Mouse (Mus musculus): Measurements from ENCODE around the gene Fggy. TPM values are rescaled to one million over a fixed set of nuclear protein-coding genes. Genes with fewer than 3 reads are reported as not detected.

Gene Fggy
- total RNA-seq, 2 experiments from 2014 or later, result 9.5 to 13.2 TPM

DNA sequence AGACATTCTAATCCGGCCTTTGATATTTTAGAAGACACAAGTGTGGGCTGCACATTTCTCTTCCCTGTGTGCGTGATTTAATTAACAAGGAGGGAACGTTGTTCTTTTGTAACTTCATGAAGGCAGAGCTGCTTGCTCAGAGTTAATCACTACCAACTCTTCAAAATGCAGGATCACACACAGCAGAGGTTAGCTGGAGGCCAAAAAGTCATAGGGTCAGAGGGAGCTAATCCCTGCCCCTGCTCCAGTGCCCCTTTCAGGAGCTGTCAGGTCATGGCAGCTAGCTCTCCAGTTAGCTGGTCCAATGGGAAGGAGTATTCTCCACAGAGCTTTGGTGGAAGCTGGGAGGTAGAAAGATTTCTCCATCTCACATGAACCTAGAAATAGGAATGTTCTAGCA lies 215.4 kb downstream of the Fggy start:
- DNase-seq (ENCODE audit: low spot score in 2 of 2), result no peak

DNA sequence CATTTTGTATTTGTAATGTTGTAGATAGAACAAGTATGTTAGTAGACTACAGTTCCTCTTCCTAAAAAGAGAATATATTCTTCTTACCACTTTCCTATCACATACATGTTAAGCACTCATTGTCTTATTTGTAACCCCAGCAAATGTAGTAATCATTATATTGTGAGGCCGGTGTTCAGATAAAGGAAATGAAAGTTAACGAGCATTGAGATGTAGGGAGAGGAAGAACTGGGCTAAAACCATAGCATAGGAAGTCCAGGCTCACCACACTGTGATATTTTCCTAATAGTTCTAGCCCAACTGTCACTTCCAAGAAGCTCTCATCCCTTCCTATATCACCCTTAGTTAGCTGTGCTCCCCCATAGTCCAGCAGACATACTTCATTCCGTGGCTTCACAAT lies 218.3 kb downstream of the Fggy start:
- no peak for DNase-seq (ENCODE audit: low spot score in 2 of 2)

DNA sequence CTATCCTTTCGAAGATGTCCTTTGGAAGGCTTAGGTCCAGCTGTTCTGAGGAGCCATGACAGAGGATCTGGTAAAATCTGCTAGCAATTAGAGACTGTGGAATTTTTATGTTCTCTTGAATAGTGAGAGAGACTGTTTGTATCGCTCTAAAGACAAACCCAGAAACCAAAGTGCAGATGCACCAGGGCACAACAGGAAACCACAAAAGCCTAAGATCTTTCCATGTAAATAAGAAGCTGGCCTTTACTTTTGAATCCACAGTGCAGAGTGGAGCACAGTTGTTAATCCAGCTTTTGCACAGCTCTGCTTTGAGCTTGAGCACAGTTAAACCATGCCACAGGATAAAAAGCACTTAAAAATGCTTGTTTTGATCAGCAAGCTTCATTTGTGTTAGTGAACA lies 220.5 kb downstream of the Fggy start:
- no peak for DNase-seq (ENCODE audit: low spot score in 2 of 2)

- DNase-seq (ENCODE audit: low spot score in 2 of 2), result no peak
These were observed 221.2 kb downstream of the Fggy start for GRCm38 (mm10) chr4:95778528-95778927.

DNA sequence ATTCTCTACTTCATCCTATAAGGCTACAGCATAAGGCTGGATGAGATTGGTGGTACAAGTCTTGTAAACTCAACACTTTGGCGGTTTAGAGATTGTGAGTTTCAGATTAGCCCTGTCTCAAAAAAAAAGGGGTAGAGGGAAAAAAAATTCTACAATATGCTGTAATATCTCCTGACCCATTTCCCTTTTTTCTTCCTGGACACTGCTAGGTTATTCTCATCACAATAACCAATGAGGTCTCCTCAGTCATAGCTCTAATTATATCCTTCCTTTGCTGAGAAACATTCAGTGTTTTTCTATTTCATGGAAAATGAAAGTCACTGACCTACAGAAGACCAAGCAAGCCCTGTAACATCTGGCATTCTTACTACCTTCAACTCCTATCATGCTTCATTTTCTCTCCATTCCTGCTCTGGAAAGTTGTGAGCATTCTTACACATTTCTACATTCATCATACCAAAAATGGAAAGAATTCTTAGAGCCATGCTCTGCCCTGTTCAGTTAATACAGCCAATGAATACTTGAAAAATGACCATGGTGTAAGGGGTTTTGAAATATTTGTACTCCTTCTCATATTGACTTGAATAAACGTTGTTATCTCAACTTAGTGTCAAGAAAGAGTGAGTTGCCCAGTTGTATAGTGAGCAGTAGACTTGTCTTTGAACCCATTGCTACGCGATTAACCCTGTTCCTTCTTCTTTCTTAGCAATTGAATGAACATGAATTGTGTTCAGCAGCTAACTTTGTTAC lies 227.0 kb downstream of the Fggy start:
- no peak for DNase-seq (ENCODE audit: low spot score in 2 of 2)

DNA sequence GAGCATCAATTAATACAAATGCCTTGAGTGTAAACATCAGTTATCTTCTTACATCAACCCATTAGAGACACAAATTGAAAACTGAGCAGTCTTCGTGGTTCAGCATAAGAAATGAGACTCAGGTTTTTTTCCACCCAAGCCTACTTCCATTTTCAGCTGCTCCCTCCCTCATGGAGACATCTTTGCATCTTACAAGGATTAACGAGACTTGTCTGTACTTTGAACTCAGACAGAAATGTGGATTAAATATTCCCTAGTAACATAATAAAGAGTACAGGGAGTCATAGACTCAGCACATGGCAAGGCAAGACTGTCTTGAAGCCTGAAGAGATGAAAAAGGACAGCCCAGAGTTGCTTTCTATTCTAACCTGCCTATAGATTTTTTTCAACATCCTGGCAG lies 230.3 kb downstream of the Fggy start:
- DNase-seq (ENCODE audit: low spot score in 2 of 2), result no peak

DNA sequence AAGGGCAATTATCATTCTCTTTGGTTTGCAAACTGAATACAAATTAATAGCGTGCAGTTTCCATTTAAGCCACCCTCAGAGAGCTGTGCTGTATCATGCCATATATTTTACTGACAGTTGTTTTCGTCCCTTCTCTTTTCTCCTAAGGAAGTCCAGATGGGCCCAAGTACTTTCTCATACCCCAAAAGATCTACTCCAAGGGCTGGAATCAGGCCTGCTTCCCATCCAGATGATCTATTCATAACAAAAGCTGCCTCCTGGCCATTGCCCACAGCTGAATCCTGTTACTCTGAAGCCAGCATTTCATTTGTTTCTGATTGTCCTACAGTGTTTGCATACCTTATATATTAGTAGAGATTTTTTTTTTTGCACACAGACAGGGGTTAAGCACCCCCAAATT lies 231.6 kb downstream of the Fggy start:
- no peak for DNase-seq (ENCODE audit: low spot score in 2 of 2)

DNA sequence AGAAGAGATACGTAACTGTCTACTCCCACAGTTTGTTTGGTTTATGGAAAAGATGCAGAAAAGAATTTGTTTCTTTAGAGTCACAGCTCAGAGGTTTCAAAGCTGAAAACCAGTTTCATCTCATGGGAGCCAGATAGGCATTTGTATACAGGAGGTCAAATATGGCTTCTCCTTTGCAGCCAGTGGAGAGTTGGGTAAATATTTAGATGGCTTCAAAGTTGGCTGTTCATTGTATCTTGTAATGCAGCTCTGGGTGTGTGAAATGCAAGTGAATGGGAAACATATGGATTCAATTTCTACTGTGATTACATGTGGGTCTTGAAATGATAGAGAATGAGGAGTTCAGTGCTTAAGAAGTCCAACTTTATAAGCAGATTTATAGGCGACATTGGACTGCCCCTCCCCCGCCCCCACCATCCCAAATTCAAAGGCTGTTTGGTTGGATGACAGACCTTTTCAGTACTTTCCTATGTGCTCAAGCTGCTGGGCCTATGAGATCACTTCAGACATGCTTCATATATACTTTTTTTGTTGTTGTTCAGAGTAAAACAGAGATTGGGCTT lies 234.7 kb downstream of the Fggy start:
- DNase-seq (ENCODE audit: low spot score in 2 of 2), result no peak

- DNase-seq (ENCODE audit: low spot score in 2 of 2), result no peak
These were observed 236.5 kb downstream of the Fggy start for GRCm38 (mm10) chr4:95793647-95794328.

DNA sequence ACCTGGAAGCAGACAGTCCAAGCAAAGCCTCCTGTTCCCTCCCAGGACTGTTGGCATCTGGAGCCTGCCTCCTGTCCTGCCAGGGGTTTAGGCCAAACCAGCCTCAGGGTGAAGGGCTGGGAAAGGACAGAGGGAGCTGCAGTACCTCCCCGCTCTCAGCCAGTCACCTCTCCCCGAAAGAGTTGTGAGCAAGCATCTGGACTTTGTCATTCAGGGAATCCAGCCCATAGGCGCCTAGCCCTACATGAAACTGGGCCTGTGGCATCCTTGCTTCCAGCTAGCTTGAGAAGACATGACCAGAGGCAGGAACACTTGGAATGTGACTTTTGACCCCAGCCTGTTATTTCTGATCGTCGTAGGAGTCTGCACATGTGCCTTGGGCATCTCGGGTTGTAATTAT lies 237.3 kb downstream of the Fggy start:
- no peak for DNase-seq (ENCODE audit: low spot score in 2 of 2)

- no peak for DNase-seq (ENCODE audit: low spot score in 2 of 2)
These were observed 238.0 kb downstream of the Fggy start for GRCm38 (mm10) chr4:95795283-95795682.

DNA sequence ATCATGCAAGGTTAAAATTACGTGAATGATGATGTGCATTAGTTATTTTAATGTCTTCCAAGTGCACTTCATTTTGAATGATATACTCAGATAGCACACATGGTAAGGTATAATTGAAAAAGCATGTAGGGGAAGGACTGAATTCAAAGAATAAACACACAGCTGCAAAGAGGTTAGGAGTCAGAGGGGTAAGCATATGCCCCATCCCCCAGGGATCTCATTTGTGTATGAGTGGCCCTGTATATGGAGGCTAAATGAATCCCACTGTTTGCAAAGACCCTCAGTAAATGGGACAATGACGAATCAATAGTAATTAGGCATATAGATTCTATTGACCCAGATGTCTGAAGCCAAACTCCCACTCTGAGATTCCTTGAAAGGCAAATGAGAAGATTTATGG lies 262.3 kb downstream of the Fggy start:
- DNase-seq (ENCODE audit: low spot score in 2 of 2), result no peak

GRCm38 (mm10) chr4:95821906-95822579 lies 264.7 kb downstream of the Fggy start:
- DNase-seq (ENCODE audit: low spot score in 2 of 2), result no peak

GRCm38 (mm10) chr4:95828164-95828563 lies 270.9 kb downstream of the Fggy start:
- no peak for DNase-seq (ENCODE audit: low spot score in 2 of 2)

- DNase-seq (ENCODE audit: low spot score in 2 of 2), result no peak
These were observed 273.0 kb downstream of the Fggy start for GRCm38 (mm10) chr4:95830320-95830719.

DNA sequence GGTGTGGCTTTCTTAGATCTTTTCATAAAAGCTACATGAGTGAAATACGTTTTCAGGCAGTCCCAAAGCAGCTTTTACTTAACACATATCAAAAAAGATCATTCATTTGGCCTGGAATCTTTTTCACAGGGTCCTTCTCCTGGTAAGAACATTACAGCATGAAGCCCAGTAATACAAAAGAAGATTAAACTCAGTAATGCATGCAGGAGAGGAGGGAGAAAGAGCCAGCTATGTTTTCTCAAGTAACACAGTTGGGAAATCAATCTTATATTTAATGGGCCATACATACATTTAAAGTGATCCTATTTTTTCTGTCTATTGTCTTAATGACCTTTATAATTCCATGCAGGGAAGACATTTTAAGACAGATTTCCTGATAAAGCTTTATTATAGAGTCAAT lies 282.6 kb downstream of the Fggy start:
- DNase-seq (ENCODE audit: low spot score in 2 of 2), result no peak

GRCm38 (mm10) chr4:95840389-95841053 lies 283.2 kb downstream of the Fggy start:
- no peak for DNase-seq (ENCODE audit: low spot score in 2 of 2)

GRCm38 (mm10) chr4:95845981-95846617 lies 288.8 kb downstream of the Fggy start:
- DNase-seq (ENCODE audit: low spot score in 2 of 2), result no peak

DNA sequence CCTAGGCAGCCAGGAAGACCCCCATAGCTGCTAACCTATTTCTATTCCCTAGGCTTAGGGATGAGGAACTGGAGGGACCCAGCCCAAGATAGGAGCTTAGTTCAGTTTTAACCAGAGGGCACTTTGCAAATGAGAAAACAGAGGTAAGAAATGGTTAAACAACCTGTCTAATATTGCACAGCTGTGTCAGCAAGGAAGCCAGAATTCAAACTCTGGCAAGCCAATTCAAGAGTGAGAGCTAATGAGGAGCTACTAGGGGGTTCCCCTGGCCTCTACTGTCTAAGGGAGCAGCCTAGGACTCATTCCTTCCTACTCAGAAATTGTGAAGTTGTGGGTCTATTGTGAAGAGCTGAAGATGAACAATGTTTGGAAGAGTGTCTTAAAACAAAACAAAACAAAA lies 289.9 kb downstream of the Fggy start:
- DNase-seq (ENCODE audit: low spot score in 2 of 2), result no peak

DNA sequence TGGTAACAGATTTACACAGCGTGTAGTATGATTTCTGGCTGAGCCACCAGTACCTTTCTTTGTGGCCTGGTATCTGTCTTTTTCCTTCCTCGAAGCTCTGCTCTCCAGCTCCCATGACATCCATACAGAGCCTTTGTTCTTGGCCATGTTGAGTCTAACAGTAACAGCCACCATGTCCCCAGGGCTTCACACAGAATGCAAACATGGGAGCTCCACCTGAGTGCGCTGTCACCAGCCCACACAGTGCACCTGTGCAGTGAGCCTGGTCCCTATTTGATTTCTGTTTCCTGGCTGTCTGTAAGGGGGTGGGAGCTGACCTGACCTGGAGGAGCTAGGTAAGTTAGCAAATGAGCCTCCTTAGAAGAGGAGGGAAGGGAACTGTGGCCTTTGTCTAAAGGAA lies 290.4 kb downstream of the Fggy start:
- no peak for DNase-seq (ENCODE audit: low spot score in 2 of 2)

GRCm38 (mm10) chr4:95849497-95849896 lies 292.2 kb downstream of the Fggy start:
- DNase-seq (ENCODE audit: low spot score in 2 of 2), result no peak

All from layer of hippocampus, postnatal 14 days (tissue).